Mouse (Mus musculus) liver, embryonic 11.5 days (tissue): ENCODE results near the gene Mgst3. TPM values are rescaled to one million over a fixed set of nuclear protein-coding genes. Genes with fewer than 3 reads are reported as not detected.
A peak's percentile ranks its signal among the peaks of the same experiment; 100 is the strongest.

Experiments used
- ATAC-seq: fragments of 200-750 bp; cut with Nextera tagmentation; replicated peaks from 2 replicates; pipeline ENCODE4 v1.8.0; 2017; ENCODE audit warnings: moderate number of reproducible peaks, mild to moderate bottlenecking, moderate TSS enrichment, moderate library complexity; ENCODE audit not compliant: low FRiP score
- DNase-seq: peaks from one replicate; pipeline ENCODE4 v3.0.0-alpha.2; 2017; ENCODE audit warnings: low spot score
- H3K27ac ChIP-seq: fragments of 300-500 bp; sonication (generic); 2 replicates; pipeline ENCODE4 v1.5.1; 2014; ENCODE audit warnings: mild to moderate bottlenecking, low read depth, low read length, control low read depth
- H3K27me3 ChIP-seq: fragments of 300-500 bp; sonication (generic); replicated peaks from 2 replicates; pipeline ENCODE4 v1.6.1; 2014; ENCODE audit warnings: low read length, mixed read lengths; ENCODE audit not compliant: control insufficient read depth, insufficient read depth
- H3K36me3 ChIP-seq: fragments of 300-500 bp; sonication (generic); 2 replicates; pipeline ENCODE4 v1.6.1; 2014; ENCODE audit warnings: mild to moderate bottlenecking, low read length, moderate library complexity, mixed read lengths; ENCODE audit not compliant: control insufficient read depth, insufficient read depth
- H3K4me1 ChIP-seq: fragments of 300-500 bp; sonication (generic); replicated peaks from 2 replicates; pipeline ENCODE4 v1.6.1; 2014; ENCODE audit warnings: low read length, mixed read lengths; ENCODE audit not compliant: control insufficient read depth, insufficient read depth
- H3K4me2 ChIP-seq: fragments of 300-500 bp; sonication (generic); 2 replicates; pipeline ENCODE4 v1.6.1; 2014; ENCODE audit warnings: mild to moderate bottlenecking, control low read depth, moderate library complexity
- H3K4me3 ChIP-seq: fragments of 300-500 bp; sonication (generic); 2 replicates; pipeline ENCODE4 v1.5.1; 2014; ENCODE audit warnings: low read depth, low read length, control low read depth
- H3K9ac ChIP-seq: fragments of 300-500 bp; sonication (generic); 2 replicates; pipeline ENCODE4 v1.6.1; 2014; ENCODE audit warnings: low read depth, low read length, control low read depth
- H3K9me3 ChIP-seq: fragments of 300-500 bp; sonication (generic); 2 replicates; pipeline ENCODE4 v1.6.1; 2016; ENCODE audit warnings: low read length, inconsistent platforms, mixed read lengths; ENCODE audit not compliant: control insufficient read depth
- WGBS: fragments of 180-500 bp; shearing (Covaris S2); extraction: QIAGEN DNeasy Blood & Tissue Kit; methylation state at CpG from one replicate; pipeline ENCODE4 v1.1.7; 2014; 5-methylcytosine and 5-hydroxymethylcytosine counted together
- polyA plus RNA-seq: library from polyadenylated mRNA; unstranded; fragments of >200 nt; fragmentation: Nextera tagmentation; extraction: Ambion mirVana; gene quantifications from 2 replicates; pipeline ENCODE4 v1.2.1, GENCODE M21; 2014

The Mgst3 gene
- 242 and 253 TPM in 2 replicates for polyA plus RNA-seq

DNA sequence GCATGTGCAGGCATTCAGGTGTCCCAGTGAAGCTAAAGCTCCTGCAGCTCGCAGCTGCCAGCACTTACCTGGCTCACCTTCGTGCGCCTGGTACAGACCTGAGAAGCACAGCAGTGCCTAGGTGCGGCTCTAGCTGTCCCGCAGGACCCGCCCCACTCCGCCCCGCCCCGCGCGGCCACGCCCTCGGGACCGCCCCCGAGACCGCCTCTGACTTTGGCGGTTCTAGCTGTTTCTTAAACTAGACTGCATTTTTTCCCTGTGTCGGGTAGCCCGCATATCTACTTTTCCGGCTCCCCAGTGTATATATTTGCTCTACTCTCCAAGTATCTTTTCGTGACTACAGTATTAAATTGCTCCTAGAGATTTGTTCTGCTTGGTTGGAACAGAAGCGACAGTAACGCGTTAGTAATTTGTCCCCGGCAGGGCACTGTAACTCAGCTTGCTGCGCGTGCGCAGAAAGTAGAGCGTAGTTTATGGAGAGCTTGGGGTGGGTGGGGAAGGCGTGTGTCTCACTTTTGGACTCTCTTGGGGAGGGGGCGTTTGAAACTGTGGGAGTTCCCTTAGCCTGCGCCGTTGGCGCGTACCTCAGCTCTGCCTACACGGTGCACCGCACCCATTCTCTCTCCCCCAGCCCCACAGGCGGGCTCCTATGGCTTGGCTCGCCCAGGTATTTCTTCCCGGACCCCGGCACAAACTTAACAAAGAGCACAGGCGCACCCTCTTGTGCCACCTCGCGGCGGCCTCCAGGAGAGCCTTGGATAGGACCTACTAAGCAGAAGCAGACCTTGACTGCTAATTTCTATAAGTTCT lies at the start of gene Mgst3:
TSS of gene Mgst3 (minus strand) at position 159 of the 810 bp plus-strand sequence.
- Histone ChIP-seq H3K36me3 (no peaks in the 10 kb centered on the region), H3K4me2 (peak within 1 kb of the TSS; percentile 64), H3K9me3 (no peaks in the 10 kb centered on the region), H3K27me3 (no peaks in the 10 kb centered on the region), H3K27ac (peak within 1 kb of the TSS; percentile 75), H3K4me1 (peaks cover 13% of the 10 kb centered on the region), H3K4me3 (peak within 1 kb of the TSS; percentile 75), H3K9ac (peak within 1 kb of the TSS; percentile 84)
- peak; percentile 99 for DNase-seq
- WGBS = under 1% methylated on average over 45 of the region's 45 CpGs
- ATAC-seq = peak; percentile 92

DNA sequence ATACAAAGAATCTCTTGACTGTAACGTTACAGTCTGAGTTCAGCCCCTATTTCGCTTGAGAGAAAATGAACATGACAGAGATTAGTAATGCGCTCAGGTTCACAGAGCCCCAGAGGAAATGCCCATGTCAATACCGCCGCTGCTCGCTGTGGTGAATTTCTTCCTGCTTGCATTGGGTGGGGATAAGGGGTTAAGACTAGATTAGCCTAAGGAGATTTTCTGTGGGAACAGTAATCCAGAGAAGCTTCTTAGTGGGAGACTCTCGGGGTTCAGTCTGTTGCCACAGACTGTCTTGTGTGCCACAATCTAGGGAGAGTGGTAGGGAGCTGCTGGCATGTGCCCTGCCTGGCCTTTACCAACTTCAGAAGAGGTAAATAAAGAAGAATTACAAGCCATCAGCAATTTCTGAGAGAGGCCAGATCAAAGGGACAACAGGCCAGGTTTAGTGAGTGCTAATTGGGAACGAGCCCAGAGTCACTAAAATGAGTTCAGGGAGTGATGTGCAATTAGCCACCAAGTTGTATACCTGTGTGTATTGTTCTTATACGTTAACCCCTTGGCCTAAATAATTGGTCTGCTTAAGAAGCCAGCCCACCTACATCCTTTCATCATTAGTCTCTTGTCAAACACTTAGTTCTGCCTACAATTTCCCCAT lies 44.7 kb upstream of the Mgst3 start:
- peaks cover 3% of the 10 kb centered on the region; the same call in 1 of the 2 replicates for H3K27me3 ChIP-seq
- no peaks in the 10 kb centered on the region for H3K4me1 ChIP-seq
- H3K27ac ChIP-seq = no peak overlapping the region
- ATAC-seq (no peak), DNase-seq (no peak)
- 63% methylated on average over 9 of the region's 9 CpGs for WGBS
- no peaks in the 10 kb centered on the region for H3K9me3 ChIP-seq
- no peak overlapping the region for H3K4me3 ChIP-seq
- H3K36me3 ChIP-seq = no peaks in the 10 kb centered on the region
- no peak overlapping the region for H3K9ac ChIP-seq
- H3K4me2 ChIP-seq = no peak overlapping the region

DNA sequence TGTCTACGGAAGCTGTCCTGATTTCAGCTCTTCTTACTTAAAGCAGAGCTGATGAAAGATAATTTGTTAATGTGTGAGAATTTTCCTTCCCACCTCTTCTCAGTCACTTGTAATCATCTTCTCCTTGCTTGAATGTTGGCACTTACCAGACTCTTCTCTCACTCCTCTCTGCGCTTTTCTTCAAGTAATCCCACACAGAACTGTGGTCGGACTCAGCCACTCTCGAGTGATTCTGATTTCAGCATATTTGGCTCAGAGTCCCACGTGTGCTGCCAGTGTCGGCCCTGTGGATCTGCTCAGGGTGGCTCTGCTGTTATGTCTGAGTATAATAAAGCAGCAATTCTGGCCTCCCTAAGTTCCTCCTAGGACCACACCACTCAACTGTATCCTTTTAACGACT lies 43.5 kb upstream of the Mgst3 start:
- Histone ChIP-seq H3K4me2 (no peak overlapping the region), H3K4me1 (no peaks in the 10 kb centered on the region), H3K27me3 (peaks cover 3% of the 10 kb centered on the region; the same call in 1 of the 2 replicates), H3K4me3 (no peak overlapping the region), H3K27ac (no peak overlapping the region), H3K9ac (no peak overlapping the region), H3K9me3 (no peaks in the 10 kb centered on the region), H3K36me3 (no peaks in the 10 kb centered on the region)
- ATAC-seq (no peak), DNase-seq (no peak)
- WGBS = 72% methylated on average over 7 of the region's 7 CpGs

DNA sequence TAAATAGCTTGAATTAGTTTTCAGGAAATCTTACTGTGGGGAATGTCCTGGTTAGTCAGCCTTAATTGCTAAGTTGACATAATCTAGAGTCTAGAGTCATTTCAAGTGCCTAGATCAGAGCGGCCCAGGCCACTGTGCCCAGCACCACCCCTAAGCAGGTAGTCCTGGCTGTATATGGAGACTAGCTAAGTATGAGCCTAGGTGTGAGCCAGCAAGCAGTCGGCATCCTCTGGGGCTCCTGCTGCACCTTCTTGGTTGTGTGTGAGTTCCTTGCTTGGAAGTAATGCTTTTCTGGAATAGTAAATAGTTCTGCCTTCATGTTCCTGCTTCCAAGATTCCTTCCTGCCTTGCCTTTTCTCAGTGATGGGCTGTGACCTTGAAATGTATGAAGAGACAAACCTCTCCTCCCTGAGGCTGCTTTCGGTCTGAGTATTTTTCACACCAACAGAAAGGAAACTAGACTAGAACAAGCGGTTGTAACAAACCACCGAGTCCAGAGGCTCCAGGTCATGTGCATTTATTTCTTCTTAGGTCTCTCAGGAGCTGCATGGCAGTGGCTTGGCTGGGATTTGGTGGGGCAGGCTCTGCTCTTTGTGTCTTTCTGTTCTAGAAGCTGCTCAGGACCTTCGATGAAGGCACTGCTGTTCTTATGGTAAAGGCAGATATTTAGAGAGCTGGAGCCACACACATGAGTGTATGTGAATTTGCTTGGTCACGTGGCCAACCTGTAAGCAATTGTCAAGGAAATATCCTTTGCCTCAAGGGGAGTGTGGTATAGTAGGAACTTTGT lies 42.7 kb upstream of the Mgst3 start:
- no peak overlapping the region for H3K4me2 ChIP-seq
- H3K4me3 ChIP-seq = no peak overlapping the region
- no peak for ATAC-seq
- no peak for DNase-seq
- no peak overlapping the region for H3K9ac ChIP-seq
- 74% methylated on average over 7 of the region's 7 CpGs for WGBS
- H3K27me3 ChIP-seq = peaks cover 3% of the 10 kb centered on the region; the same call in 1 of the 2 replicates
- no peaks in the 10 kb centered on the region for H3K4me1 ChIP-seq
- no peaks in the 10 kb centered on the region for H3K9me3 ChIP-seq
- H3K36me3 ChIP-seq = no peaks in the 10 kb centered on the region
- H3K27ac ChIP-seq = no peak overlapping the region

DNA sequence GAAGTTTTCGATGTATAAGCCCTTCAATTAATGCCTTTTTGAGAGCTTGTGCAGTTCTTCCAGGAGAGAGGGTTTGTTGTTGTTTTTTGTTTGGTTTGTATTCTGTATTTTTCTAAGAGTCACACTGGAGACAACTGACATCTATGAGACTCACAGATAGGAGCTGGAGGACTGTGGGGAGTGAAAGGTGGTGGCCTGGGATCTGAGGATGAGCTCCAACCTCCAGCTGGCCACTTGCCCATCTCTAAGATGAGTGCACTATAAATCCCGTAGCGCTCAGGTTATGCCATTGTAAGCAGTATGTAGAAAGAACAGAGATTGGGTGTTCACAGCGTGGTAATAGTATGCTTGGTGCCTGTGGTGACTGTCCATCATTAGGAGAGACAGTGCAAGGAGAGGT lies 41.3 kb upstream of the Mgst3 start:
- DNase-seq = no peak
- Histone ChIP-seq H3K4me1 (no peaks in the 10 kb centered on the region), H3K4me3 (no peak overlapping the region), H3K36me3 (no peaks in the 10 kb centered on the region), H3K27ac (no peak overlapping the region), H3K4me2 (no peak overlapping the region), H3K9ac (no peak overlapping the region), H3K27me3 (peaks cover 3% of the 10 kb centered on the region; the same call in 1 of the 2 replicates), H3K9me3 (no peaks in the 10 kb centered on the region)
- no peak for ATAC-seq
- 80% methylated on average over 4 of the region's 4 CpGs for WGBS

DNA sequence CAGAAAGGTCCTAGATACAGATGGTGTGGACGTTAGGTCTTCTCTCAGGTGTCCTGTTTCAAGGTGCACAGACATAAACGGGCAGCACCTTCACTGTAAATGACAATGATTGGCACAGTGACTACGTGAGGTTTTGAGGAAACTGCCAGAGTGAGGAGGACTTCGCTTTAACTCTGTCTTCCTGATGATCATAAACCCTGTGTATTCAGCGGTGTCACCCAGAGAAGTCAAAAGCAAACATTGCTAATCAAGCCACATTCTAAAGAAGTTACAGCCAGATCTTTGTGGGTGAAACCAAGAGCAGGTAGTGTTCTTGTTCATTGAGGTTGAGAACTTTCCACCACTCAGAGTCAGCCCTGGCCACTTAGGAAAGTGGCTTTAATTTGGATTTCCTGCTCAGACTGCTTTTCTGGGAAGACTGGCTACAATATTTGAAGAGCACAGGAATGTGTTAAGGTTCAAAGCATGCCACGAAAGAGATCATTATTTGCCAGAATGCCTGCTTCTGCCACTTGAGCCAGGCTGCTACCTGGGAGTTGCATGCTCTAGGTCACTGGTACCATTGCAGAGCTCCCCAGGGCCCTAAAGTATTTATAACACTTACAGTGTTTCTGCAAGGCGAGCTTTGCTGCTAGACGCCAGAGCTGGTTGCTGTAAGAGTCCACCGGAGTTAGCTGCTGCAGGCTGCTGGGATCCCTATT lies 37.5 kb upstream of the Mgst3 start:
- no peak overlapping the region for H3K4me2 ChIP-seq
- H3K4me1 ChIP-seq = no peaks in the 10 kb centered on the region
- H3K36me3 ChIP-seq = no peaks in the 10 kb centered on the region
- no peak overlapping the region for H3K27ac ChIP-seq
- no peaks in the 10 kb centered on the region for H3K9me3 ChIP-seq
- no peak overlapping the region for H3K4me3 ChIP-seq
- H3K9ac ChIP-seq = no peak overlapping the region
- peaks cover 3% of the 10 kb centered on the region; the same call in 1 of the 2 replicates for H3K27me3 ChIP-seq
- DNase-seq (no peak), ATAC-seq (no peak)
- 60% methylated on average over 9 of the region's 9 CpGs for WGBS

DNA sequence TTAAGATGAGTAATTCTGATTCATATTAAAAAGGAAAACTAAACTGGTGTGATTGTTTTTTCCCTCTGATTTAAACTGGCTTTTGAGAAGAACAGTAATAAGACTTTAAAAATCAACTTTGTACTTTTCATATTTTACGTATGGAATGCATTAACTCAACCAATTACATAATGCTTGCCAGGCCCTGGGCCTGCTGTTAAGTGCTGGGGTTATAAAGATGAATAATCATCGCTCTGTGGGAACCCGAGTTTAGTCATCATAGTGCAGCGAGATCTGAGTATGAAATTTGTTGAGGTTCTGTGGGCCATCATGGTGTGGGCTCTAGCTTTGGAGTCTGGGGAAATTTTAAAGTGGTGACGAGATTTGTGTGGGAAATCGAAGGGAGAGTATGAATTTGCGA lies 33.0 kb upstream of the Mgst3 start:
- ATAC-seq = no peak
- Histone ChIP-seq H3K36me3 (no peaks in the 10 kb centered on the region), H3K27me3 (no peaks in the 10 kb centered on the region; the same call in 1 of the 2 replicates), H3K9ac (no peak overlapping the region), H3K4me1 (no peaks in the 10 kb centered on the region), H3K4me2 (no peak overlapping the region), H3K27ac (no peak overlapping the region), H3K9me3 (no peaks in the 10 kb centered on the region), H3K4me3 (no peak overlapping the region)
- whole genome bisulfite sequencing = 71% methylated on average over 7 of the region's 7 CpGs
- no peak for DNase-seq

DNA sequence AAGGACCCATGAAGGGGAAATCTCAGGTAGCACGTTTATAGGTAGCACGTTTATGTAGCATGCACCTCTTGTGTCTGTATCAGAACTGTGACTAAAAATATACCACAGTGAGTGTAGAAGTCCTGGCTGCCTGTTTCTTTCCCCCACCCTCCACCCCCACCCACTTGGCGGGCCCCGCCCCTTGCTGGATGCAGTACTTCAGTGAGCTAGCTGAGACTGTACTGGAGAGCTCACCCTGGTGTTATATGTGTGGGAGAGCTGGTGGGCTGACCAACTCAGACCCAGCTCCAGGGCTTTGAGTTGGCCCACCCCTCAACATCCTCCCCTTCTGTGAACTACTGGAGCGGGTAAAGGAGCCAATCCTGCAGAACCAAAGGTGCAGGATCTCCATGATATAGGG lies 31.9 kb upstream of the Mgst3 start:
- Histone ChIP-seq H3K4me1 (no peaks in the 10 kb centered on the region), H3K4me3 (no peak overlapping the region), H3K36me3 (no peaks in the 10 kb centered on the region), H3K9ac (no peak overlapping the region), H3K27me3 (no peaks in the 10 kb centered on the region; the same call in 1 of the 2 replicates), H3K4me2 (no peak overlapping the region), H3K27ac (no peak overlapping the region), H3K9me3 (no peaks in the 10 kb centered on the region)
- 65% methylated on average over 5 of the region's 5 CpGs for whole genome bisulfite sequencing
- DNase-seq = no peak
- ATAC-seq = no peak
